Mouse (Mus musculus) CH12F3 (cell line): Measurements from ENCODE around the gene Gls2.
"Not testable (repeated sequence)": the region's sequence is repeated elsewhere in the genome, so short reads cannot be mapped to it uniquely, and the experiment has no call there.

Experiments
- in situ Hi-C: fragments of 300-500 bp; cut with MboI; formaldehyde crosslinking; loops from 2 replicates; pipeline ENCODE4 v1.14.3; 2020; ENCODE audit warnings: low sequenced_read_pairs

Gene Gls2

DNA sequence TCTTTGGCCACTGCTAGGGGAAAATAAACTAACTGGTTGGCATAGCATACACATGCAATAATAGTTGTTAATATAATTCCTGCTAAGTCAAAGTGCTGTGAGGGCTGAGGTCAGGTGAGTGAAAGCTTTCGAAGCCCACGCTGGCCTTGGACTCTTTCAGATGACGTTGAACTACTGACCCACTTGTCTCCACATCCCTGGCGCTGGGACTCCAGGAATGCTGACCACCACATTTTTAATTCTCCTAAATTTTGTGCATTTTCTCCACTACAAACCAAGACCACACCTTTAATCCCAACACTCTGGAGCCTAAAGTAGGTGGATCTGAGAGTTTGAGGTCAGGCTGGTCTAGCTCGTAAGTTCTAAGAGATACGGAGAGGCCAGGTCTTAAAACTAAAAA lies 1.1 kb upstream of the Gls2 start:
- in situ Hi-C loops: loop anchor here (25.0 kb wide), 1 partner anchor 256 kb away; no protein-coding TSS in a partner anchor

DNA sequence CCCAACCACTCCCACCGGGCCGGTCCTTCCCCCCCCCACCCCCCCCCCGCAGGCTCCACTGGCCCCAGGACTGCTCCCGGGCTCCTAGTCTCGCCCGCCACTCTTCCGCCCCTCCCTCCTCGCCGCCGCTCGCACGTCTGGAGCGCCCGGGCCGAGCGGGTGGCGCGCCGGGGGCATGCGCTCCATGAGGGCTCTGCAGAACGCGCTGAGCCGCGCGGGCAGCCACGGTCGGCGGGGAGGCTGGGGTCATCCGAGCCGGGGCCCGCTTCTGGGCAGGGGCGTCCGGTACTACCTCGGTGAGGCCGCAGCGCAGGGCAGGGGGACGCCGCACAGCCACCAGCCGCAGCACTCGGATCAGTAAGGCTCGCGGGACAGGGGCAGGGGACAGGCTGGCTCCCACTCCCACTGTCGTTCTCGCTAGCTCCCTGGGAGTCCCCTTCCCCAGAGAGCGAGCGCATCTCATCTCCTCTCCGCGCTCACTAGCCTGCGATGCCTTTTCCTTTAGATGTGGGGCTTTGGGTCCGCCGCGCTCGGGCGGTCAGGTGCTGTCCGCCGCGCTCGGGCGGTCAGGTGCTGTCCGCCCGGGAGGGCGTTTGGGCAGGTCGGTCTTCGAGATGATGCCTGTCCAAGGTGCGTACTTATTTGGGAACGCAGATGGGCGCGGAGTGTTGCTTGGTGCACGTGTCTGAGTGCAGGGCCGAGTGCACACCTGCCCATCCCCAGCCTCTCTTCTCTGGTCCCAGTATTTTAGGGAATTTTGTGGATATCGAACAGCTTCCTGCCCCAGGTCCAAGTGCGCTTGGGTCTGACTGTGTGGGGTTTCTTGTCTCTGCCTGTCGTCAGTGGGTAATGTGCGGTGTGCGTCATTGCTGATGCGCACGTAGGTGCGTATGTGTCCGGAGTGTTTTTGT lies 549 bp downstream of the Gls2 start:
- in situ Hi-C loops: loop anchor here (25.0 kb wide), 1 partner anchor 258 kb away; no protein-coding TSS in a partner anchor

DNA sequence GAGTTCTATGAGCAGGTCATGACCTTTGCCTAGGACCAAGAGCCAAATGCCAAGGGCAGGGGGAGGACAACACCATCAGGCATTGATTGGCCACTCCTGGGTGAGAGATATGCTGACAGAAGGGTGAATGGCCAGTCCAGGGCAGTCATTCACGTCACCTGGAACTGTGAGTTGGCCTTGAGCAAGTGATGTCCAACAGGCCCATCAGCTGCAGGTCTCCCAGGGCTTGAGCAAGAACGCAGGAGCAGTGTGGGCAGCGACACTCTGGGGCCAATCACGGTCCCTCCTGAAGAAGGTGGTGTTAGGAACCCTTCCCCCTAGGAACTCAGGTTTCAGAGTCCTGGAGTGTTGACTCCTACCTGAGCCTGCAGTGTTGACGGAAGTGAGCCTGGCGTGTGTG lies 7.6 kb downstream of the Gls2 start:
- in situ Hi-C loops: no loop called here

DNA sequence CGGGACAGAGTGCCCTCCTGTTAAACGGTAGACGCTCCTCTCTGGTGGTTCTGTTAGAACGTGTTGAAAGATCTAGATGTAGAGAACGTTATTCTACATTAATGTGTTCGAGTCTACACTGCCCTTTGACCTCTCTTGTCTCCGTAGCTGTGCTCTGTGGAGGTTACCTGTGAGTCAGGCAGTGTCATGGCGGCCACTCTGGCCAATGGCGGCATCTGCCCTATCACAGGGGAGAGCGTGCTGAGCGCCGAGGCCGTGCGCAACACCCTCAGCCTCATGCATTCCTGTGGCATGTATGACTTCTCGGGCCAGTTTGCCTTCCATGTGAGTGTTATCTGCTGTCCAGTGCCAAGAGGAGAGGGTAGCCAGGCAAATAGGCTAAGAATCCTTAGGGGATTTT lies 10.7 kb downstream of the Gls2 start:
- in situ Hi-C loops: no loop called here

DNA sequence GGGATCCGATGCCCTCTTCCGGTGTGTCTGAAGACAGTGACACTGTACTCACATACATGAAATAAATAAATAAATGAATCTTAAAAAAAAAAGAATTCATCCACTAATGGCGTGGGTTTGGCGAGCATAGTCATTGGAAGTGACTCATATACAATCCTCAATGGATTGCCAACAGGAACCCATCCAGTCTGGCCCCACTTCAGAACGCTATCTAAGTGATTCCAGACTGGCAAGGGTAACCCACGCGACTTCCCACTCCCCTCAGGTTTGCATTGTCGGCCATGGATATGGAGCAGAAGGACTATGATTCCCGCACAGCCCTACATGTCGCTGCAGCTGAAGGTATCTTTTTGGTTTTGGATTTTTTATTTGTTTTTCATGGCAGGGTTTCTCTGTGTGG lies 14.1 kb downstream of the Gls2 start:
- in situ Hi-C loops: no loop called here

DNA sequence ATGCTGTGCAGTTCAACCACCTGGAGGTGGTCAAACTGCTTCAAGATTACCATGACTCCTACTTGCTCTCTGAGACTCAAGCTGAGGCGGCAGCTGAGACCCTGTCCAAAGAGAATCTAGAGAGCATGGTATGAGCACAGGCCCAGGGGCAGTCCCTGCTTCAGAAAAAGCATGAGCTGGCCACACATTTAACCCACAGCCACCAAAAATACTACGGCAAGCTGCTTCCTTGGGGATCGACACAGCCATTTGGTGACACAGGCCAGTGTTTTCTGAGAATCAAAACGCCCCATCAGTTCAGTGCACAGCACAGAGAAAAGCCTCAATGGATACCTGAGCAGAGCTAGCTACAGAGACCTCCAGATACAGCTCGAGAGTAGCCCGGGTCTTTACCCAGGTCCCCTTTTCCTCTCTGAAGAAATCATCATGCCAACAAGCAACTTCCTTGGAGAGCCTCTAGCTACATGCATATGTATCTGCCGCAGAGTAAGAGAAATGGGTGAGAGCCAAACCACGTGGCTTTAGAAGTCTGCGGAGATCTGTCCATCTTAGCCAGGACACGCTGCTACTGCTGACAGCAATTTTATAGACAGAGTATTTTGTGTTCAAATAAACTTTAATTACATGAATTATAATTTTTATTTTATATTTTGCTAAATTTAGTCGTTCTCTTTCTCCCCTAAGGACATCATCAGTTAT lies 15.2 kb downstream of the Gls2 start:
- in situ Hi-C loops: no loop called here

DNA sequence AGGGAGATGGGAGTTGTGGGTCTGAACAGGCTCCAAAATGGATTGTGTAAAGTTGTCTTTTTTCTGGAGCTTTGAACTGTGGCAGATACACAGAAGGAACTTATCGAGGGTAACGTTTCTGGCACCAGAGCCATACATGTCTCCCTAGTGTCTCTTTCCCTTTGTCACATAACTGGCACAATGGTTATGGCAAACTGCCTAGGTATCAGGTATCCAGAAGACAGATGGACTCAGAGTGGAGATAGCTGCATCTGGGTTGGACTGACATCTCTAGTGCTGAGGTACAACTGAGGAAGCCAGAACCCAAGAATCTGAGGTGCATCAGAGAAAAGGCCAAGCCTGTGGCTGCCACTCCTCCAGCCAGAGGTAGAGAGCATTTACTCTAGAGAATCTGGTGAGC lies 15.9 kb downstream of the Gls2 start:
- in situ Hi-C loops: no loop called here

DNA sequence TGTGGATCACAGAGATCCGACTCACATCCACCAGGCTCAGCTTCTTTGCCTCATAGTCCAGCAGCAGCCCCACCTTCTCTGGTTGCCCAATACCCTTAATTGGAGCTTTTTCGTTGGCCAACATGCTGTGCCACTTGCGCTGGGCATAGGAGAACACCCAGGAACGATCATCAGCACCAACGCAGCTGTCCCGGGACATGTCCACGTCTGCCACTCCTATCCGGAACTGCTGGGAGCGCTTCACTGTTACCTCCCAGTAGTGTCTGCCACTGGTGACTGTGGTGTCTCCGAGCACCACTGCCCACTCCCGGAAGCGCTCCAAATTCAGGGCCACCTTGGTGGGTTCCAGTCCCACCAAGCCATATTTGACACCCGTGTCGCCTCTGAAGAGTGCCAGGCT lies 16.7 kb downstream of the Gls2 start:
- in situ Hi-C loops: no loop called here

DNA sequence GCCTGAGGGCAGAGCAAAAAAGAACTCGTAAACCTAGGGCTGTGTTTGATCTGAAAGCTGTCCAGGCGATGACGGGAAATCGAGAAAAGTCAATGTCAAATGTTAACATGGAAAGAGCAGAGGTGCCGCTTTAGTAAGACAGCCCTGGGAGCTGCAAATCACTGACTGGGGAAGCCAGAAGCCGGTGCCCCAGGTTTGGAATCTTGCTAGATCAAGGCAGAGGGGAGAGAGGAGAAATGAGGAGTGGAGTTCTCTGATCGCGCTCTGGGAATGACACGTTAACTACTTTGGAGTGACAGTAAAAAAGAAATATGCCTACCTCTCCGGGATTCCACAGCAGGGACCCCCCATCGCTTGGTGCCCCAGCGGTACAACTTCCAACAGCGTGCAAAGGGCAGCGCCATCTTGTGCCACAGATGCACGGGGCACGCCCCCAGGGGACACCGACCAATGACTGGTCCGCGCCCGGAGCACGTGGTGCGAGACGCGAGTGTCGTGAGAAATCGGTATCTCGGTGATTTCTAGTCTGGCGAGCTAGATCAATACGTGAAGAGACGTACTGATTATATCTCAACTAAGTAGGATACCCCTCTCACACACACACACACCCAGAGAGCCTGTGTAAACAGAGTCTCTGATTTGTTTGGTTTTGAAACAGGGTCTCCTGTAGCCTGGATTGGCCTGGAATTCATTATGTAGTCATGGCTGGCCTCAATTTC lies 17.3 kb downstream of the Gls2 start, which contains the start of gene Spryd4:
Gene Spryd4 (minus strand): TSS at position 418 of the 719 bp plus-strand sequence.
- in situ Hi-C loops: no loop called here

DNA sequence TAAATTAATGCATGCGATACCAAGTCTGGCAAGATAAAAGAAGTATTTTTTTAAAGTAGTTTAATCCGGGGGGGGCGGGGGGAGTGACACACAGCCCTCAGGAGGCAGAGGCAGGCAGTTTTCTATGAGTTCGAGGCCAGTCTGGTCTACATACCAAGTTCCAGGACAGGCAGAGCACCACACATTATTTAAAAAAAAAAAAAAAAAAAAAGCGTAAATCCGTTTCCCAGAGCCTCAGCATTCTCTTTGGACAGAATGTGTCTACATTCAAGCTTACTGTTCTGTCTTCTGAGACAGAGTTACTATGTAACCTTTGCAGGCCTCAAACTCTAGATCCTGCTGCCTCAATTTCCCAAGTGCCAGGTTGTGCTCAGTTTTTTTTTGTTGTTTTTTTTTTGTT lies 17.9 kb downstream of the Gls2 start:
- in situ Hi-C loops: no loop called here

DNA sequence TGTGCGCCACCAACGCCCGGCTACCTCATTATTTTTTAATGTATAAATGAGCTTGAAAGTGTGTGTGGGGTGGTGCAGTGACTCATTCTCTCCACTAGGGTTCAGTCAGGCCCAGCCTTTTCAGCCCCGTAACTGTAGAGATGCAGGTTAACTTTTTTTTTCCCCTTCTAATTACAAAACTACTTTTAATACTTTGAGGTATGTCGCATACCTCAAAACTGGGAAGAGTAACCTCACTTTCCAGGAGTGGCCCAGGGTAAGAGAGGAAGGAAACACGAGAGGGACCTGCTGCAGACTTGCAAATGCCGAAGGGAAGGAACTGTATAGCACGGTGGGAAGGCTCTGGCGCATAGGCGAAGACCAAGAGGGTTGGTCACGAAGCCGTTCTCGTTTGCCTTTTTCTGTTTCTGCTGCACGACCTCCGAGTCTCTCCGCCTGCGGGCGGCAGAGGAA lies 18.6 kb downstream of the Gls2 start:
- in situ Hi-C loops: no loop called here

DNA sequence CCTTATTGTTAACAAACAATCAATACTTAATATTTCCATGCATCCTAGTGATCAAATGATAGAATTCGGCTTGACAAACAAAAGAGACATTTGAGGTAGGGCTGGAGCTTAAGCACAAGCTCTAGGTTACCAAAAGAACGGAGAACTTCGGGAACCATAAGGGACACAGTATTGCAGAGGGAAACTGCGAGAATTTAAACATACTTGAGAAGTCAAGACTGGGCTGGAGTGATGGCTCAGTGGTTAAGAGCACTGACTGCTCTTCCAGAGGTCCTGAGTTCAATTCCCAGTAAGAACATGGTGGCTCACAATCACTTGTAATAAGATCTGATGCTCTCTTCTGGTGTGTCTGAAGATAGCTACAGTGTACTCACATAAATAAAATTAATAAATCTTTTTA lies 19.9 kb downstream of the Gls2 start:
- in situ Hi-C loops: not testable (repeated sequence)

DNA sequence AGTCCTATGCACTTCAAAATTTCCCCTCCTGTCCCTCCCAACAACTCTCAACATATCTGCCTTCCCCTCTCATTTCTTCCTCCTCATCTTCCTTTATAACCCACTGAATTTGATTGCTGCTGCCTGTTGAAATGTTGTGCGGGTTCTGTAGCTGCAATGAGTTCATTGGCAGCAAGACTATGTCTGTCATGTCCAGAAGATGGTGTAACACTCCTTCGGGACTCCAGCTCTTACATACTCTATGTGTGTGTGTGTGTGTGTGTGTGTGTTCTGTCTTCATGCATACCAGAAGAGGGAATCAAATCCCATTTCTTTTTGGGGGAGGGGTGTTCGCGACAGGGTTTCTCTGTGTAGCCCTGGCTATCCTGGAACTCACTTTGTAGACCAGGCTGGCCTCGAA lies 20.7 kb downstream of the Gls2 start:
- in situ Hi-C loops: no loop called here

DNA sequence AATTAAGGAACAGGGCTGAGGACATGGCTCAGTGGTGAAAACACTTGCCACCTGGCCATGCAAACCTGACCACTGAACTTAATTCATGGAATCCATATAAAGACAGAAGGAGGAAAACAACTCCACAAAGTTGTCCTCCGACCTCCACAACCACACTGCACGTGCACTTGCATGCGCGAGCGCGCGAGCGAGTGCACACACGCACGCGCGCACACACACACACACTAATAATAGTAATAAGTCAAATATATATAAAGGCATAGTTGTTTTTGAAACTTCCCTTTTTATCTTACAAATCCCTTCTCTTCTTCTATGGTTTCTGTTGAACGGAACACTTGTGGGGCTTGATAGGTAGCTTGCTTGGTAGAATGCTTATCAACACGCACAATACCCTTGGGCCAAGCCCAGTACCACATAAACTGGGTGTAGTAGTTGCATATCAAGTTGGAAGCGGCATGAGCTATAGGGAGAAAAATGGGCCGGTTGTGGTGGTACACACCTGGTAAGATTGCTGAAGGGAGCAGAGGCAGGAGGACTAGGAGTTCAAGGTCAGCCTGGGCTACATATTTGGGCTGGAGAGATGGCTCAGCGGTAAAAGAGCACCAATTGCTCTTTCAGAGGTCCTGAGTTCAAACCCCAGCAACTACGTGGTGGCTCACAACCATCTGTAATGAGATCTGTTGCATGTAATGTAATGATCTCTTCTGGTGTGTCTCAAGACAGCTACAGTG lies 24.3 kb downstream of the Gls2 start:
- in situ Hi-C loops: no loop called here

DNA sequence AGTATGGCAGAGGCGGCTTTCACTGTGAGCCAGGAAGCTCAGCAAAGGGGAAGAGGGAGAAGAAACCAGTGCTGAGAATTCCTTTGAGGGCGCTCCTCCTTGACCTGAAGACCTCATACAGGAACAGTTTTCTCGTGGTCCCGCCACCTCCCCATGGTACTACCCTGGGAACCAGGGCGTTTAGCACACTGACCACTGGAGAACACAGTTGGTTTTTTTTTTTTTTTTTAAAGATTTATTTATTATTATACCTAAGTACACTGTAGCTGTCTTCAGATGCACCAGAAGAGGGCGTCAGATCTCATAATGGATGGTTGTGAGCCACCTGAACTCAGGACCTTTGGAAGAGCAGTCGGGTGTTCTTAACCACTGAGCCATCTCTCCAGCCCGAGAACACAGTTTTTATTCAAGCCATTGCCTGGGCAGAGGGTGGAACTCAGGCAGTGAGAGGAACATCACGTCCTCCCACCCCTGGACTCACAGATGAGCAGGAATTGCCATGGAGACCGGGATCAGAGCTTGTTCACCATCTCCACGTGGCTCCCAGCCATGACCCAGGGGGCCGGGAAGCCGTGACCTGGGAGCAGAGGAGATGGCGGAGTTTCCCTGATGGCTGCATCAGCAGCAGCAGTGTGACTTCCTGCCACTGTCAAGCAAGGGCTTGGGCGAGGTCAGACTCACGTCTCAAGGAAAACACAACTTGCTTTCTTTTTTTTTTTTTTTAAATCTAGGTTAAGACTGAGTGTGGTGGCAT lies 27.5 kb downstream of the Gls2 start:
- in situ Hi-C loops: no loop called here

DNA sequence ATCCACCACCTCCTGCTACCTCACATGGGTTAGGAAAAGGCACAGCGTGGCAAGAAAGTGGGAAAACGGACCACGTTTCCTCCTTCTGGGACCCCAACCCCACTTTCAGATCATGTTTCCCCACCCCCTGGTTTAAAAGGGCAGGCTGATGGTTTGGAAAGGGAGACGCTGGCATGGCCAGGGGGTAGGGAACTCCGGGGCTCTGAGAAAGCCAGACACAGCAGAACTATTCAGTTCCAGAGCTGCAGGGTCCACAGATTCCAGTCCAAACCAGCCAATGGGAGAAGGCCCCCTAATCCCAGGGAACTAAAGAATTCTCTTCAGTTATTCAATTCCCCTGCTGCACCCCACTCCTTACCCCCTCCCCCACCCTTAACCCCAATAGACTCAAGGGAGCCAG lies 30.8 kb downstream of the Gls2 start:
- in situ Hi-C loops: no loop called here

DNA sequence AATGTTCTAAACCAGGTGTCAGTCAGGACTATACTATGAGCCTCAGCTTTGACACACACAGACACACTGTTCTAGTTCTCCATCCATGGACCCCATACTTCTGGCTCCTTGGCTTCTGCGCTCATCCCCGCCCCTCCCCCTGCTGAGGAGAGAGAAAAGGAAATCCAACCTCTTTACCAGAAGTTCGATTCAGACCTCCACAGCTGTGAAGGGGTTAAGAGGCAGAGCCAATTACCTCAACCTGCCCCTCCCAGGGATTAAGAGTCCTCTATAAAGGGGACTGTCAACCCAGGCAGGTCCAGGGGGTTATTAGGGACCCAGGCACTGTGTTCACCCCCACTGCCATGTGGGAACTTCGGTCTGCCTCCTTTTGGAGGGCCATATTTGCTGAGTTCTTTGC lies 31.3 kb downstream of the Gls2 start, which contains the start of gene Mip:
Gene Mip (plus strand): TSS at position 301 of the 400 bp plus-strand sequence.
- in situ Hi-C loops: no loop called here

DNA sequence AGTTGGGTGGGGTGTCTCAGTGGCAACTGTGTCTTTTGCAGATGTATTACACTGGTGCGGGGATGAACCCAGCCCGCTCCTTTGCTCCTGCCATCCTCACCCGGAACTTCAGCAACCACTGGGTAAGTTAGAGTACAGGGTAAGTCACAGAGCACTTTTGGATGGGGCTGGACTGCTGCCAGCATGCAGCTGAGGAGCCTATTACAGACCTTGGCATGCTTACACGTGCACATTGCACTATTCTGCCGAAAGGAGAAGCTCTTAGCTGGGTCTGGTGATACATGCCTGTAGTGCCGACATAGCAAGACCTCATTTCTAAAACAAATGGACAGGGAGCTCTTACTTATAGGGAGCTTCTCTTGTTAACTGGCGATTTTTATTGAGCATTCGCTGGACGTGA lies 33.3 kb downstream of the Gls2 start:
- in situ Hi-C loops: no loop called here

DNA sequence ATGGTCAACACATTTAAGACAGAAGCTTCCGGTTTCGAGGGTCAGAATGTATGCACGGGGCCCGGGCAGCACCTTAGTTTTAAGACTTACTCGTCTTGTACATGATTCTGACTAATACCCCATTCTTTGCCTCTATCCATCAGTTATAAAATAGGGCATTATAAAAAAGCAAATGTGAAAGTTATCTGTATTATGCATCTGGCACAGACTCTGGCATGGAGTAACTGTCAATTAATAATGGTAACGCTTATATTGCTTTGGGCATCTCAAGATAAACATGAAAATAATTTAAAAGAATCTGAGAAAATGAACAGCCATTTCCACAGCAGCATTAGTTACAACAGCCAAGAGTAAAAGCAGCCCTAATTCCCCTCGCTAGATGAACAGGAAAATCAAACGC lies 33.8 kb downstream of the Gls2 start:
- in situ Hi-C loops: no loop called here

DNA sequence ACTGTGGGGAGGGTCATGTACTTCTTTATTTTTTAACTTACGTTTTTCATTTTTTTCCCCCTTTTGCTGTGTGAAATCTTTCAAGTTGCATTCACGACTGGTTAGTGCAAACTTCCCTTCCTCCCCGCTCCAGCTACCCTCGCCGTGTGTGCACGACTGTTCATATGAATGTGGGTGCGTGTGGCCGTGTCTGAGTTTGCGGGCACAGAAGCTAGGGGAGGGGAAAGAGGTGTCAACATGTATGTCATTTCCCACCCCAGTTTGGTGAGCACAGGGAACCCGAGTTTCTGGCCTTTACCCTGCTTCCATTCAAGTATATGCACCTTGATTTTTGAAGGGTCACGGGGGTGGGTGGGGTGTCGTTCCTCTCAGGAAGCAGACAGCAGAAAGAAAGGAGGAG lies 36.3 kb downstream of the Gls2 start:
- in situ Hi-C loops: no loop called here
